Mouse (Mus musculus) CH12.LX (cell line): ENCODE data around the gene Cbx1. TPM values are rescaled to one million over a fixed set of nuclear protein-coding genes. Genes with fewer than 3 reads are reported as not detected.
A peak's percentile ranks its signal among the peaks of the same experiment; 100 is the strongest.

ENCODE experiments used
- DNase-seq: peaks from one replicate; pipeline ENCODE4 v3.0.0-alpha.2; 2013; ENCODE audit errors: extremely low read depth
- H3K27ac ChIP-seq: 2 replicates; pipeline ENCODE4 v1.5.1; 2012; ENCODE audit warnings: low read depth, mild to moderate bottlenecking, control low read depth, moderate library complexity; ENCODE audit not compliant: insufficient read depth
- H3K27me3 ChIP-seq: replicated peaks from 2 replicates; pipeline ENCODE3; 2012; ENCODE audit warnings: inconsistent platforms
- H3K36me3 ChIP-seq, 2 experiments: replicated peaks in 1 of 2; 2 replicates each; pipeline versions ENCODE3 to v1.6.1; 2012; ENCODE audit warnings: inconsistent platforms in 1 of 2, low read length in 1 of 2, mild to moderate bottlenecking in 1 of 2, mixed read lengths in 1 of 2, moderate library complexity in 1 of 2; ENCODE audit not compliant: control insufficient read depth in 1 of 2, insufficient read depth in 1 of 2
- H3K4me1 ChIP-seq, 2 experiments: 2 replicates each; pipeline ENCODE4 v1.6.1; 2012; ENCODE audit warnings: inconsistent platforms in 1 of 2, moderate library complexity in 1 of 2; ENCODE audit not compliant: insufficient read depth in 2 of 2, control insufficient read depth in 1 of 2
- H3K4me2 ChIP-seq: 2 replicates; pipeline ENCODE4 v1.6.1; 2012; ENCODE audit warnings: low read depth, mild to moderate bottlenecking, control low read depth; ENCODE audit not compliant: poor library complexity, insufficient read depth, severe bottlenecking
- H3K4me3 ChIP-seq, 3 experiments: fragments of 150-350 bp in 1 of 3; sonication (generic) in 1 of 3; replicated peaks in 1 of 3; 2 replicates each; pipeline versions ENCODE3 to v1.5.1; 2011 to 2012; ENCODE audit warnings: low read depth in 2 of 3, low read length in 2 of 3, mild to moderate bottlenecking in 2 of 3, moderate library complexity in 2 of 3, control low read depth in 1 of 3, improper control_type of control experiment in 1 of 3, inconsistent platforms in 1 of 3, mixed read lengths in 1 of 3; ENCODE audit not compliant: poor library complexity in 1 of 3
- H3K79me2 ChIP-seq: replicated peaks from 2 replicates; pipeline ENCODE4 v1.6.1; 2012; ENCODE audit warnings: mild to moderate bottlenecking, moderate library complexity; ENCODE audit not compliant: control insufficient read depth, poor library complexity, insufficient read depth, severe bottlenecking; ENCODE audit errors: extremely low read depth
- H3K9ac ChIP-seq: 2 replicates; pipeline ENCODE4 v1.6.1; 2012; ENCODE audit warnings: low read depth, mild to moderate bottlenecking, control low read depth, moderate library complexity; ENCODE audit not compliant: insufficient read depth
- H3K9me3 ChIP-seq: replicated peaks from 2 replicates; pipeline ENCODE3; 2012; ENCODE audit warnings: low read length, inconsistent platforms, mixed read lengths
- BHLHE40 ChIP-seq: IDR thresholded peaks from 2 replicates; pipeline ENCODE4 v1.6.1; 2011; ENCODE audit warnings: mild to moderate bottlenecking, low read depth, low read length, improper control_type of control experiment
- CHD2 ChIP-seq: IDR thresholded peaks from 2 replicates; pipeline ENCODE4 v1.6.1; 2011; ENCODE audit warnings: low read length, improper control_type of control experiment
- E2F4 ChIP-seq: IDR thresholded peaks from 2 replicates; pipeline ENCODE4 v1.6.1; 2011; ENCODE audit warnings: low read depth, low read length, improper control_type of control experiment; ENCODE audit not compliant: insufficient replicate concordance
- ETS1 ChIP-seq: conservative IDR thresholded peaks from 2 replicates; pipeline ENCODE4 v1.6.1; 2012; ENCODE audit warnings: low read depth, mild to moderate bottlenecking, inconsistent platforms, low read length, improper control_type of control experiment, moderate library complexity
- JUN ChIP-seq: IDR thresholded peaks from 2 replicates; pipeline ENCODE4 v1.6.1; 2011; ENCODE audit warnings: low read depth, mild to moderate bottlenecking, low read length, improper control_type of control experiment, moderate library complexity; ENCODE audit not compliant: insufficient read depth
- JUND ChIP-seq: conservative IDR thresholded peaks from 2 replicates; pipeline ENCODE4 v1.6.1; 2011; ENCODE audit warnings: low read depth, low read length, improper control_type of control experiment
- KAT2A ChIP-seq: IDR thresholded peaks from 2 replicates; pipeline ENCODE4 v1.6.1; 2012; ENCODE audit warnings: low read length, improper control_type of control experiment, inconsistent platforms; ENCODE audit not compliant: insufficient replicate concordance
- MAFK ChIP-seq: IDR thresholded peaks from 2 replicates; pipeline ENCODE4 v1.6.1; 2011; ENCODE audit warnings: low read length, improper control_type of control experiment; ENCODE audit not compliant: insufficient replicate concordance
- MAX ChIP-seq: IDR thresholded peaks from 2 replicates; pipeline ENCODE4 v1.6.1; 2011; ENCODE audit warnings: low read length, improper control_type of control experiment
- MAZ ChIP-seq: IDR thresholded peaks from 2 replicates; pipeline ENCODE4 v1.6.1; 2012; ENCODE audit warnings: low read depth, mild to moderate bottlenecking, inconsistent platforms, low read length, improper control_type of control experiment, moderate library complexity
- MEF2A ChIP-seq: IDR thresholded peaks from 2 replicates; pipeline ENCODE4 v1.6.1; 2014; ENCODE audit warnings: low read depth, mild to moderate bottlenecking, inconsistent platforms, low read length, improper control_type of control experiment, borderline replicate concordance
- PAX5 ChIP-seq: IDR thresholded peaks from 2 replicates; pipeline ENCODE4 v1.6.1; 2012; ENCODE audit warnings: low read length, inconsistent platforms, mixed read lengths
- POLR2A ChIP-seq: IDR thresholded peaks from 2 replicates; pipeline ENCODE4 v1.6.1; 2011; ENCODE audit warnings: low read depth, mild to moderate bottlenecking, improper control_type of control experiment, low read length
- POLR2AphosphoS2 ChIP-seq: IDR thresholded peaks from 2 replicates; pipeline ENCODE4 v1.6.1; 2011; ENCODE audit warnings: low read depth, low read length, improper control_type of control experiment
- TCF12 ChIP-seq: IDR thresholded peaks from 2 replicates; pipeline ENCODE4 v1.6.1; 2014; ENCODE audit warnings: low read depth, mild to moderate bottlenecking, inconsistent platforms, low read length, improper control_type of control experiment
- UBTF ChIP-seq: IDR thresholded peaks from 2 replicates; pipeline ENCODE4 v1.6.1; 2012; ENCODE audit warnings: low read depth, mild to moderate bottlenecking, inconsistent platforms, low read length, improper control_type of control experiment, moderate library complexity
- ZC3H11A ChIP-seq: IDR thresholded peaks from 2 replicates; pipeline ENCODE4 v1.6.1; 2012; ENCODE audit warnings: low read depth, mild to moderate bottlenecking, inconsistent platforms, low read length, improper control_type of control experiment
- ZNF384 ChIP-seq: IDR thresholded peaks from 2 replicates; pipeline ENCODE4 v1.6.1; 2012; ENCODE audit warnings: low read depth, low read length, improper control_type of control experiment, inconsistent platforms
- dilution Hi-C: fragments of 300-500 bp; cut with MboI; formaldehyde crosslinking; loops from 2 replicates; pipeline ENCODE4 v1.14.3; 2020; ENCODE audit warnings: low sequenced_read_pairs; ENCODE audit not compliant: extremely low pct_unique_long_range_greater_than_20kb, extremely low pct_ligation_motif_present
- in situ Hi-C: fragments of 300-500 bp; cut with MboI; formaldehyde crosslinking; loops from 3 replicates; pipeline ENCODE4 v1.14.3; 2019; ENCODE audit warnings: low sequenced_read_pairs, low pct_ligation_motif_present, low pct_unique_long_range_greater_than_20kb, mixed read lengths
- polyA plus RNA-seq: library from polyadenylated mRNA; unstranded; fragments of >175 nt; gene quantifications from 2 replicates; pipeline ENCODE4 v1.2.1, GENCODE M21; 2012; ENCODE audit warnings: low read depth; ENCODE audit not compliant: insufficient read length
- total RNA-seq, 2 experiments: library from RNA; depleted of rRNA; stranded (reverse); fragments of 300-350 nt in 1 of 2; fragments of >200 nt in 1 of 2; gene quantifications; 2 replicates each; pipeline ENCODE4 v1.2.3; 2012 to 2014

Gene Cbx1
- total and polyA plus RNA-seq, 3 experiments: 115 to 223 (median 144) TPM

DNA sequence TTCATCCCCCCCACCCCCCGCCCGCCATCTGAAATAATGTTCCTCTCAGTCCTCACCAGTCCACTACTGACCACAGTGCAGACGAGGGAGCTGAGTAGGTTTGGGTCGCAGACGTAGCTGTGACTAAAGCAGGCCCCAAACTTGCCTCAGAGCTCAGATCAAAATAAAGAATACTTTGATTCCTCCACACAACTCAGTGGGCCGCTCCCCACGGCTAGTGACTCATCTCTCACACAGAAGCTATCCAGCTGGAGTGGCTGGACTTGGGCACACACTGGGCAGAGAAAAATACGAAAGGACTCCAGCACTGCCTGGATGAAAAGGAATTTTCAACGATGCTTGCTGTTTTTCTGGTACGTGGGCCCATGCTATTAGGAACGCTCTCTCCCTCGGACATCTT lies 22.4 kb upstream of the Cbx1 start:
- H3K27ac ChIP-seq: peak overlapping the region; percentile 87
- no peak overlapping the region for H3K9ac ChIP-seq
- peaks cover 53 to 83% of the 10 kb centered on the region in 2 experiments for H3K36me3 ChIP-seq
- no peaks in the 10 kb centered on the region for H3K27me3 ChIP-seq
- dilution Hi-C loops: no loop called here
- H3K4me3 ChIP-seq: no peak overlapping the region
- H3K9me3 ChIP-seq: no peaks in the 10 kb centered on the region
- in situ Hi-C loops: no loop called here
- peak; percentile 40 for DNase-seq
- peaks cover 41 to 98% of the 10 kb centered on the region in 2 experiments for H3K4me1 ChIP-seq
- no peaks in the 10 kb centered on the region for H3K79me2 ChIP-seq
- H3K4me2 ChIP-seq: no peak overlapping the region
- peak; percentile 41; the same call in 1 of the 2 replicates for TF ChIP-seq CHD2
- TF ChIP-seq POLR2A: peak; percentile 38; the same call in 1 of the 2 replicates
- no peak for TF ChIP-seq JUND
- TF ChIP-seq BHLHE40: no peak
- no peak for TF ChIP-seq MAX

DNA sequence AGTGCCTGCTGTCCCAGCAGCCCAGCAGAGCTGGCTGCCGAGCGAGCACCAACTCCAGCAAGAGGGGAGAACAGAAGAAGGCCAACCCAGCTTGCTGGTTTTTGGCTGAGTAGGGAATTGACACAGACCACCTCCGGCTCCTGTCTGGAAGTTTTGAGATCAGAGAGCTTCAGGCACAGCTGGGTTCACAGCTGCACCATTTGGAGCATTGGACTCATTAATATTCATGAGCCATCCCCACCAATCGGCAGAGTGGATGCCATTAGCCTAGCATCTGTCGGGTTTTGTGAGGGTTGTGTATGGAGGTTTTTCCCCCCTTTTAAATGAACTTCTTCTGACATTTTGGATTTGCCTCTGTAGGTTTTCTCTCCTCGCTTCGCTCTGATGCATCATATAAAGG lies 21.8 kb upstream of the Cbx1 start:
- Histone ChIP-seq H3K36me3 (peaks cover 59 to 88% of the 10 kb centered on the region in 2 experiments), H3K9me3 (no peaks in the 10 kb centered on the region), H3K79me2 (no peaks in the 10 kb centered on the region), H3K27ac (0 out of 2 replicates have a peak overlapping the region, but pooled peaks have one; percentile 87), H3K4me1 (peaks cover 44 to 98% of the 10 kb centered on the region in 2 experiments), H3K4me2 (no peak overlapping the region), H3K27me3 (no peaks in the 10 kb centered on the region), H3K4me3 (no peak overlapping the region), H3K9ac (no peak overlapping the region)
- peak; percentile 70 for DNase-seq
- in situ Hi-C loops (no loop called here), dilution Hi-C loops (no loop called here)
- TF ChIP-seq MEF2A (no peak), POLR2A (no peak), POLR2AphosphoS2 (no peak), ETS1 (0 out of 2 replicates have a peak, but pooled peaks have one; percentile 13), TCF12 (peak; percentile 27; the same call in 1 of the 2 replicates), CHD2 (no peak), E2F4 (no peak)

DNA sequence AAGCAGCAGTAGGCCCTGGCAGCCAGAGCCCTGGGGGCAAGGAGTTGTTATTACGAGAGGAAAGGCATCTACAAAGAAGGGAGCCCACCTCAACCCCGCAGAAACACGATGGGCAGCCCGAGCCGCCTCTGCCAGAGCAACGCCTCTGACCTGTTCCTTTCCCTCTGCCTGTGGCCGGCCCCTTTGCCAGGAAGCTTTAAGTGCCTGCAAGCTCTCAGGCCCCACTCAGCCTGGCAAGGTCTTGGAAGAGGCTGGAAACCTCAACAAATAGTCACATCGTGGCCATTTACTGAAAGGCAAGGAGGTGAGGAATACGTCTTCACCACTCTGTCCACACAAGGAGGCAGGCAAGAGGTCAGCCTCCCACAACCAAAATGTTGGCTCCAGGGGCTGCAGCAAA lies 20.7 kb upstream of the Cbx1 start:
- in situ Hi-C loops: no loop called here

More for the DNA sequence above, 20.7 kb upstream of the Cbx1 start:
- Histone ChIP-seq H3K9ac (no peak overlapping the region), H3K4me3 (peak overlapping the region in 1 of 3 experiments; percentile 33), H3K4me1 (peaks cover 41 to 89% of the 10 kb centered on the region in 2 experiments), H3K36me3 (peaks cover 68 to 93% of the 10 kb centered on the region in 2 experiments), H3K27me3 (no peaks in the 10 kb centered on the region), H3K27ac (no peak overlapping the region), H3K9me3 (no peaks in the 10 kb centered on the region), H3K4me2 (no peak overlapping the region), H3K79me2 (no peaks in the 10 kb centered on the region)
- TF ChIP-seq POLR2AphosphoS2 (no peak), MAX (no peak), PAX5 (no peak), ZNF384 (no peak), MAFK (no peak), MEF2A (no peak), MAZ (no peak), JUN (no peak), KAT2A (no peak), POLR2A (no peak), ZC3H11A (no peak), JUND (no peak), UBTF (no peak)
- dilution Hi-C loops: no loop called here
- DNase-seq: no peak
